Mouse (Mus musculus) mature B cell (primary cell): ENCODE measurements around the gene Micall1.

Experiments
- in situ Hi-C: fragments of 300-500 bp; cut with MboI; formaldehyde crosslinking; loops from 2 replicates; pipeline ENCODE4 v1.14.3; 2019

The Micall1 gene

DNA sequence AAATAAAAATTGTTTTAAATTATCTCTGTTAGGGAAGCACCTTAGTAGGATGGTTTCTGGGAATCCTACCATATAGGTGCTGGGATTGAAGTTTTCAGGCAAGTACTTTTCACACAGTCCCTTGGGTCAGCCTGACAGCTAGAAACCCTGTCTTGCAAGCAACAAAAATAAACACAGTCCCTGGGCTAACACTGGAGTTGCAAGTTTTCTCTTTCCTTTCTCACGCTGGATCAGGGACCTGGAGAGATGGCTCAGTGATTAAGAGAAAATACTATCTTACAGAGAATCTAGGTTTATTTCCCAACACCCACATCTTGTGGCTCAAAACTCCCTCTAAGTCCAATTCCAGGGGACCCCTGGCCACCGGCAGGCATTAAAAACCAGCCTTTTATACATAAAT, 11.6 kb upstream of the Micall1 start:
- in situ Hi-C loops, result no loop called here

DNA sequence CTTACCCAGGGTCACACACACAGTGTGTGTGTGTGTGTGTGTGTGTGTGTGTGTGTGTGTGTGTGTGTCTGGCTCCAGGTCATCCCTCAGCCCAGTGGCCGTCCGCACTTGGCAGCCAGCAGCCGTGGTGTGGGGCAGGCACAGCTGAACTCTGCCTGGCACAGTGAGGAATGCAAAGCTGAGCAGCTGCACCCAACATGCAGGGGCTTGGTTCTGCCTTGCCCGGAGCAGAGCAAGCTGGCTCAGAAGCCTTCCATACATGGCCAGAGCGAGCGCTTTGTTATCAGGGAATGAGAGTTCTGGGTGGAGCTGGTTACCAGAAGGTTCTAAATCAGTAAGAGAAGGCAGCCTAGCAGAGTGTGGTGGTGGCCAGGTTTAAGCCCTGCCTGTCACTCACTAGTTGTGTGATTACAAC, 11.1 kb upstream of the Micall1 start:
- in situ Hi-C loops, result no loop called here

DNA sequence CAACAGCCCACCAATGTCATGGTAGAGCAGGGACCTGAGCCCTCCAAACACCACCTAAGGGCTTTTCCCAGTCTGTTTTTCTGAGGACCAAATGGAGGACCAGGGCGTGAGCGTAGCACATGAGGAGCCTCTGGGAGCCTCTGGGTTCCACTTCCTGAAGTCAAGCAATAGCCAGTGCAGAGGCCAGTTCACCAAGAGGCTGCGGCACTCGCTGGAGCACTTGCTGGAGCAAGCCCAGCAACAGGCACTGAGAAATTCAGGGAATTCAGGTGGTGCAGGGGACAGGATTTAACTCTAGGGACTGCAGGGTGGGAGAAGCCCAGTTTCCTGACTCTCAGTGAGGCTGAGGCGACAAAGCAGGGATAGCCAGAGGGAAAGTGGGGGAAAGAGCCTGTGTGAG, 10.5 kb upstream of the Micall1 start:
- in situ Hi-C loops, result no loop called here

DNA sequence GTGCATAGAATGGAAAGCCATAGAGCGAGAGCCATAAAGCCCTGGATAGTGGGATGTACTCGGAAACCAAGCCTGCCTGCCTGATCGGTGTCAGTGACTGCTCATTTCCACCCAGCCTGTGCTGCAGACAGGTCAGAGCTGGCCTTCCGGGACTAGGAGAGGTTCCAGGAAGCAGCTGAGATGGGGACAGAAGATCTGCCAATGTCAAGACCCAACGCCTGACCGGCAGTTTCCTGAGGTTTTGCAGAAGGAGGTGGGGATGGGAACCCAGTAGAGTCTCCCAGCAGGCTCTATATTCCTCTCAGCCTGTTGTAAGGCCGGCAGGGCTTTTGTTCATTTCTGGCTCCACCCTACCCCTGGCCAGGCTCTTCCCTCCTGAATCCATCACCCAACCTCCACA, 9.8 kb upstream of the Micall1 start:
- in situ Hi-C loops, result no loop called here

DNA sequence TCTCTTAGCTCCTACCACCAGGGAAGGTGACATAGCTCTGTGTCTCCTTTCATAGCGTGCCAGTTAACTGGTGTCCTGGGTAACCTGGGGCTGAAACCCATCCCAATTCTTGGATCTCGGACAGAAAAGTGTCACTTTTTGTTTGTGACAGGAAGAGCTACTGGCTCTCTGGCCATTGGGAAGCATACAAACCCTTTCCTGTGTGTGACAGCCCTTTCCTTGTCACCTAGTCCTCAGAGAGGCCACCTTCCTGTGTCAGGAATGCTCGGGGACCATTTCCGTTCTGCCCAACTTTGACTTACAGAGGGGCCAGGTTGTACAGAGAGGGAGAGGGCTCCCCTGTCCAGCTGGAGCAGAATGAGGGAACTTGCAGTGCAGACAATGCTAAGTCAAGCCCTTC, 9.2 kb upstream of the Micall1 start:
- in situ Hi-C loops, result no loop called here

DNA sequence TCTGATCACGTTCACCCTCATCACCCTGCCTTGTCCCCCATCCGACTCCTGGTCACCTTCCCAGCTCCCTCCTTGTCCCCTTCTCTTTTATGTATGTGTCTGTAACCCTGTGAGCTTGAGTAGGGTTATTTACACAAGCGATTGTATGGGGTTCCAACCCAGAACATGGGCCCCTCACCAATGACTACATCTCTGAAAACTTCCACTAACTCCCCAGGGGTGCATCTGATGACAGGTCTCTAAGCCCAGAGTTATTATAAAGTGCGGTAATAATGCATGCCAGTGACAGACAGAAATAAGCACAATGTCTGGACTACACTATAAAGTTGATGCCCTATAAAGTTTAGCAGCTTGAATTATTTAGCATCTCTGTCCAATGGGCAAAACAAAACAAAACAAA, 8.3 kb upstream of the Micall1 start:
- in situ Hi-C loops, result no loop called here

DNA sequence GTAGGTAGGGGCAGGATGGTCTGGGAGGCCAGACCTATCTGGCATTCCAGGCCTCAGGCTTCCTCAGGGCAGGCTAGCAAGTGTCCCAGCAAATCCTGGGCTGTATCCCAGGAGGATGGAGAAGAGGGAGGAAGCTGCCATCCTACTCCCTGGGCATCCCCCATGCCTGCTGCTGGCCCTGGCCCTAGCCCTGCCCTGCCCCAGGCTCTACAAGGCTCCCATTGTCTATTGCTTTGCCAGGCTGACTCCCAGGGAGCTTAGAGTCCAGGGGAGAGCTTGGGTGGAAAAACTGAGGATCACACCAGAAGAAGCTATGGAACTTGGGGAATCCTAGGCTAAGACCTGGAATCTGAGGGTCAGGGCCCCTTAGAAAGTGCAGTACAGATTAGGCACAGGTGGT, 7.2 kb upstream of the Micall1 start:
- in situ Hi-C loops, result no loop called here

DNA sequence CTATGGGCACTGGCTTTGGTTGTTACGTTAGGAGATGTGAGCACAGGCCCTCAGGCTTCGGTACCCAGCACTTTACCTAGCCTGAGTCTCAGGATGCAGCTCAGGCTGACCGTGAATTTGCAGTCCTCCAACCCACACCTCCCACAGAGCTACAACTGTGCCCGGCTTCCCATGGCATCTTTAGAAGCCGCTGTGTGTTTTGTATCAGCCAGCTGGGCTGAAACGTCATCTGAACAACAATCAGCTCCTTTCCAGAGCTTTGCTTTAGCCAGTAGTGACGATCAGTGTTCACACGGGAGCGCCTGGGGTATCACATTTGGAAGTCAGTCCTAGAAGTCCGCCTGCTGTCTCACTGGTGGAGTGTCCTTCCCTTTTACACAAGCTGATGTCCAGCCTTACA, 5.4 kb upstream of the Micall1 start:
- in situ Hi-C loops, result no loop called here

DNA sequence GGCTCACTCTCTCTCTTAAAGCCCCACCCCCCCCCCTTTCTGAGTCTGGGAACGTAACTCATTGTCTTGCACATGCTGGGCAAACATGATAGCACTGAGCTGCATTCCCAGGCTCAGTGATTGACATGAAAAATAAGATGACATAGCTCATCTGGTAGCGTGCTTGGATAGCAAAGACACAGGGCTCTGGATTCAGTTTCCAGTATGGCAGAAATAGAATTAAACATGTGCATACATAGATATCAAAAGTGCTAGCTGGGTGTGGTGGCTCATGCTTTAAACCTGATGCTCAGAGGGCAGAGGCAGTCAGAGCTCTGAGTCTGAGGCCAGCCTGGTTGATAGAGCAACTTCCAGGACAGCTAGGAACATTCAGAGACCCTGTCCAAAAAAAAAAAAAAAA, 2.9 kb upstream of the Micall1 start:
- in situ Hi-C loops, result no loop called here

DNA sequence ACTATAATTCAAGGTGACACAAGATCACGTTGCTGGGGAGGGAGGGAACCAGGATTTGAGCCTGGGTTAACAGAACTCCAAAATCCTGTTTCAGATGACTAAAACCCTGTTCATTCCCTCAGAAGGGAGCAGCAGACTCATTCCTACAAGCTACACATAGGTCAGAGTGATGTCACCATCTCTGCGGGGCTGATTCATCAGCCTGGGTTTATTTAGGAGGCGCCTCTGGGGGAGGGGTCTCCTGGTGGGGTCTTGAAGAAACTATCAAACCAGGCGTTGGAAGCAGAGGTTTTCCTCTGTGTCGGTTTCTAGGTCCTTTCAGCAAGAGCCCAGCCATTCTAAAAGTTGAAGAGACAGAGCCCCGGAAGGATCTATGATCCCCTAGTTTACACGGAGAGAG, 732 bp upstream of the Micall1 start:
- in situ Hi-C loops, result no loop called here

DNA sequence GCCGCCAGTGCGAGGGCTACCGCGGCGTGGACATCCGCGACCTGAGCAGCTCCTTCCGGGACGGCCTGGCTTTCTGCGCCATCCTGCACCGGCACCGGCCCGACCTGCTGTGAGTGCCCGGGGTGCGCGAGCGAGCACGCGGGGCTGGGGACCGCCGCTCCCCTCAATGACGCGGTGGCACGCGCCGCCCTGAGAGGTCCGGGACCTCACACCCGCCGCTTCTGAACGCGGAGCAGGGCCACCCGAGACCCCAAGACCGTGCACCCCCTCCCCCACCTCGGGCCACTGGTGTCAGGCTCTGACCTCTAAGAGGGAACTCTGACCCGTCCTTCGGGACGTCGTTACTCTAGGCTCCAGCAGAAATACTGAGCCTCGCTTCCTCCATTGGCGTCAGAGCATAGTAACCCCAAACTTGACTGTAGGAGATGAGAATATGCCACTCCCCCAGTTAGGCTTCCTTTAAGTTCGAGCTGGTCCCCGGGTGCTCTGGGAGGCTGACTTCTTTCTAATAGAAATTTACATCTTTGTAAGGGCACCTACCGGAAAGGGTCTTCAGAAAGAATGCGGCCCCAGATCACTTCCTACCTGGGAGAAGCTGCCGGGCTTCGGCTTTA, 730 bp downstream of the Micall1 start:
- in situ Hi-C loops, result no loop called here

DNA sequence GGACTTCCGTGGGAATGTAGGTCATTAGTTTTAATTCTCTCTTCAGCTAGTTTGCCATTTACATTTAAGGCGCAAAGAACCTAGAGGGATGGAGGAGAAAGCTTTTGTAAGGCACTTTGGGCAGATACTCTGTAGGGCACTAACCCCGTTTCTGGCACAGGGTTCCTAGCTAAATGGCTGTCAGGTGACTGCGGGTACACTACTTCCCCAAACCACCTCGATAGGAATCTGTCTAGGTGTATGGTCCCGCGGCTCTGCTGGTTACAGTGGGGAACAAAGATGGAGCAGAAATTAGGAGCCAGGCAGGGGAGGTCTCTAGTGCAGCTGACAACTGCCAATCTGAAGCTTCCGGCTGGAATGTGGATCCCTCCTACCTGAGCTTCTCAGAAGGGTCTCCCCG, 1.3 kb downstream of the Micall1 start:
- in situ Hi-C loops, result no loop called here

DNA sequence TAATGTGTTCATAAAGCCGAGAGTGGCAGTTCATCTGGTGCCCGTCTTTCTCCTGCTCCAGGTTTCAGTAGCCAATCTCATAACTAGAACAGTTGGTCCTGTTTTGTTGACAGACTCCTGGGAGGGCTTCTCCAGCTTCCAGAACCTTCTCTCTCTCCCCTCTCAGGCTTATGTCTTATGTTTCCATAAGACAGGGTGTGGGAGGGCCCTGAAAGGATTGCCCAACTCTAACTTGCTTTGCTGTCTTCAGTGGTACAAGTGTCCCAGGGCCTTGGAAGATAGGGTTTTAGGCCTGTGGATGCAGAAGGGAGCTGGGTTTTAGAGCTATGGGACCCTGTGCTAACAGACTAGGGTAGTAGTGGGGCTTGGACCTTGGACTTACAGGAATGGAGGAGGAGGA, 1.8 kb downstream of the Micall1 start:
- in situ Hi-C loops, result no loop called here

DNA sequence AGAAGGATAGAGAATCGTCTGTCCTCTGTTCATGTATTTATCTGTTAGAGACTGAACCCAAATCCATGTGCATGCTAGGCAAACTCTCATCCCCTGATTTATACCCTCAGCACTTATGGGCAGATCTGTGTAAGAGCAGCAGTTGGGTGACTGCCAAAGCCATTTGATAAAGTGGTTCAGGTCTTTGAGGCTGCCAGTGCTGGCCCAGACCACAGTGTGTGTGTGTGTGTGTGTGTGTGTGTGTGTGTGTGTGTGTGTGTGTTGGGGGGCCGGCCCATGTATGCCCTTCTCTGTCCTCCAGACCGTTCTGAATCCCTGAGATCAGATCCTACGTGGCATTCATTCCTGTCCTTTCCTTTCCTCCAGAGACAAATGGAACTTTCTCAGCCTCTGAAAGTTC, 3.1 kb downstream of the Micall1 start:
- in situ Hi-C loops, result no loop called here

DNA sequence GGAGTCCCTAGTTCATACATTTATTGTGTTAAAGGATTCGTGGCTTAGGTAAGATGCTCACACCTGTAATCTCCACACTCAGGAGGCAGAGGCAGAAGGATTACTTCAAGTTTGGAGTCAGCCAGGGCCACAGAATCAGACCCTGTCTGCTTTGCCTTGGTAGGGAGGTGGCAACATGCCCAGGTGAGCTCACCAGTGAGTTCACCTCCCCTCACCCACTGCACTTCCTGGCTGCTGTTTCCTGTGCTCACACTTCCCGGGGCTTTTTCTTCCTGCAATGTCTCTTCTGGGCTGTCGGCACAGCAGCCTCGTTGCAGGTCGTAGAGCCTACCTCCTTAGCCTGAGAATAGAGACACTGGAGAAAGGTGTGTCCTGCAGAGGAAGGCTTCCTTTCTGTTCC, 6.6 kb downstream of the Micall1 start:
- in situ Hi-C loops, result no loop called here

DNA sequence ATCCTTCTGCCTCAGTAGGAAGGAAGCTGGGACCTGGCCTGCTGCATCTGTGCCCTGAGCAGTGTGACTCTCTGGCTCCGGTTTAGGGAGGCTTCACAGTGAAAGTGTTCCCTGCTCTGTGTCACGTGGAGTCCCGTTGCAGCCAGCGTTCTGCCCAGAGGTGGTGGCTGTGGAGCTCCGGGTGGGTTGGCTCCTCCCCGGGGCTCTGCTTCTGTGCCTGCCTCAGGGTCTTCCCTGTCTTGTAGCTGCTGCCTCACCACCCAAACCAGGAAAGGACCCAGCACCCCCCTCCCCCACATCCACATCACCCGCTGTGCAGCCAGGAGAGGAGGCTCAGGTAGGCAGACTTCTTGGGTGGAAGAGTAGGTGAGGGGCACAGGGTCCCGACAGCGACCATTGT, 10.8 kb downstream of the Micall1 start:
- in situ Hi-C loops, result no loop called here

DNA sequence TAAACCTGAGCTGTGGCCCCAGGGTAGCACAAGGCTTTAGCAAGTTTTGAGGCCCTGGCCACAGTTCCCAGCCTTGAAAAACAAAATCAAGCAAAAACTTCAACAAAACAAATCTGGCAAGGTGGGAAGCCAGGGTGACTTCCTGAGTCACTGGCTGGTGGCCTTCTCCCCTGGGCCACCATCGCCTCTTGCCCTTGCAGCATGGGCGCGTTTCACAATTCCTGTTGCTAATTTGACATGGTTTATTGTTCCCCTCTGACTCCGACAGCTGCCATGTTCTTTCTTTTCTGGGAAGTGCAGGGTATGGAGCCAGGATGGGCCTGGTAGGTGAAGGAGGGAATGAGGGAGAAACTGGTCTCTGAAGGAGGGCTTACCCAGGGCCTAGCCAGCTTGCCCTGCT, 13.4 kb downstream of the Micall1 start:
- in situ Hi-C loops, result no loop called here

DNA sequence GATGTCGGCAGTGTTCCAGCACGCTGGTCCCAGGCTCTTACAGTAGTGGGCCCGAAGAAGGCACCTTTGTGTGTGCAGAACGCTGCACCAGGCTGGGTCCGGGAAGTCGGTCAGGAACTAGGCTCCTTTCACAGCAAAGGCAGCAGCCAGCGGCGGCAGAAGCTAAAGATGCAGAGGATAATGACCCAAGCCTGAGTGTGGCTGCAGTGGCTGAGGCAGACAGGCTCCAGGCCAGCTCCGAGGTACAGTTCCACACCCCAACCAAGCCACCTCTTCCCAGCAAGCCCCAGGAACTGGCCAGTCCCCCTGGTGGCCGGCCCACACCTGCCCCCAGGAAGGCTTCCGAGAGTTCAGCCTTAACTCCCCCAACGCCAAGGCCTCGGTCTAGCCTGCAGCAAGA, 13.8 kb downstream of the Micall1 start:
- in situ Hi-C loops, result no loop called here

DNA sequence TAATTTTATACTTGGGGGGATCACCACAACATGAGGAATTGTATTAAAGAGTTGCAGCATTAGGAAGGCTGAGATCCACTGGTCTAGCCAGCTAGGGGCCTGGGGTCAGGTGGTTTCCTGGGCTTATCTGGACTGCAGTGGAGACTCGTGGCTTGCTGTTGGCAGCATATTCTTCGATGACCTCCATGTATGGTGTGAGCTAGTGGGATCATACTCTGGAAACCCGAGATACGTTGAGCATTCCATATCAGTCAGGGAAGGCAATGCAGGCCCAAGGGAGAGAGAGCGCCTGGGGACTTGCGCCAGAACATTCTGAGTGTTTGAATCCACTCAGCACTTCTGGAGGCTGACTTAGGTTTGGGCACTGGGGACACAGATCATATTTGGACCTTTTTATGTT, 15.1 kb downstream of the Micall1 start:
- in situ Hi-C loops, result no loop called here

DNA sequence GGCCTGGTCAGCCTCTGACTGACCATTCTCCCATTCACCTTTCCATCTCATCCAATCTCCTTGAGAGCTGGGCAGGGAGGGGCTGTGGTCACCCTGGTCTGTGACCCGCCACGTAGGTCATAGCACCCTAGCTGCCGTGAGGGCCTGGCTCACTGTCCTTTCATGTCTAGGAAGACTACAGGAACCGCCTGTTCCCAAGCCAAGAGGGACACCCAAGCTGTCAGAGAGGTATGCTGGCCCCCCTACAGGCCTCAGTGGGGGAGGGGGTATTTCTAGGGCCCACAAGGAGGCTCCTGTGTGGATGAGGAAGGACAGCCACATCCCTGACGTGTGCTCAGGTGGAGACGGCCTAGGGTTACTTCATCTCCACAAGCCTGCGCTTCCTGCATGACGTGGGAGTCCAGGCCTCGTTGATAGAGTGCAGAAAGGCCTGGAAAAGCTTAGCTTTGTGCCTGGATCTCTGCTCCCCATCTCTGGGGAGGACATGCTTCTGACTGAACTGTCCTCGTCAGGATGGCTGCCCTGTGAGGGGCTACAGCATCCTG, 15.7 kb downstream of the Micall1 start:
- in situ Hi-C loops, result no loop called here

DNA sequence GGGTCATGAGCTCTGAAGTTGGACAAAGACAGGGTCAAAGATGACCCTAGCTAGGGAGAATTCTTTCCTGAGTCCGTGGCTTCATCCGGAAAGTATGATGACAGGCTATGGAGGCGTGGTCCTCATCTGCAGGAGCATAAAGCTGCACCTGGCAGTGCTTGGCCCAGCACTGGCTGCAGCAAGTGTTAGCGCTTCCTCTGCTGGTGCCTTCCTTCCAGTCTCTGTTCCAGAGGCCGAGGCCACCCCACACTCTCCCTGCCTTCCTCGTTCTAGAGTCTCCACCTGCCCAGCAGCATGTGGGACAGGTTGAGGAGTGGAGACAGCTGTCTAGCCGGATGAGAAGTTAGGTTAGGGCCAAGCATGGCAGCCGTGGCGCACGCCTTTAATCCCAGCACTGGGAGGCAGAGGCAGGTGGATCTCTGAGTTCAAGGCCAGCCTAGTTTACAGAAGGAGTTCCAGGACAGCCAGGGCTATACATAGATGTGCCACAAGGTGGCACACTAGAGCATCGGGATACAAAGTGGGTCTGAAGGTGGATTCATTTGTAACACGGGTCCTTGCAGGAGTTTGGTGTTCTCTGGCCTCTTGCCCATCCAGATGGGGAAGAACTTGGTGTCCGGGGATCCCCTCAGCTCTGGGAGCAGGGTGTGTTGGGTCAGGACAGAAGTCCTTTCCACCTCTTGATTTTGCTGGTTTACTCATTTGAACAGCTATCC, 17.7 kb downstream of the Micall1 start:
- in situ Hi-C loops, result no loop called here

DNA sequence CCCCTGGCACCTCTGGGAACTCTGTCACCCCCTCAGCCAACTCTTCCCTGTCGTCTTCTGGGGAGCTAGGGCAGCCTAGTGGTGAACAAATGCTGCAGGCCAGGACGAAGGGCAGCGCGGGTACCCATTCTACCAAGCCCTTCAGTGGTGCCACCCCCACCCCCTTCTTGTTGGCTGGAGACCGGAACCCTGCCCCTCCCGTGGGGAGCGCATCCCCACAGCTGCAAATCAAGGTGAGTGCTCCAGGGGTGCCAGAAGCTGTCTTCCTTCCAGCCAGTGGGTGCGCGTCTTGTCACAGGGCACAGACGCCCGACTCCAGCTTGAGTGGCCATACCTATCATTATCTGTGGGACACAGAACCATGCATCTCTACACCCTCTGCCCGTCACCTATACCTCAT, 18.4 kb downstream of the Micall1 start:
- in situ Hi-C loops, result no loop called here

DNA sequence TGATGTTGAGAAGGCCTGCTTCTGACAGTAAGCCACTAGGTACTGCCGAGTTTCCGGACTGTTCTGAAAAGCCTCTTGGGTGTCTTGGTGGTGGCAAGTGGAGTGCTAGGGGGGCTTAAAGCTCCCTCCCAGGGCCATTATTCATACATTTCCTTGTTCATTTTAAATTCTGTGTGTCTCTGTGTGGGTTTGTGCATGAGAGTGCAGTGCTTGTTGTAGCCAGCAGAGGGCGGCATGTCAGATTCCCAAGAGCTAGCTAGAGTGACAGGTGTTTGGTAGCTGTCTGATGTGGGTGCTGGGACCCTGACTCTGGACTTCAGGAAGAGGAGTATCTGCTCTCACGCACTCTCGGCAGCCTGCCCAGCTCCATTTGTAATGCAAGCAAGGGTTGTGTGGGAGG, 19.5 kb downstream of the Micall1 start:
- in situ Hi-C loops, result no loop called here

DNA sequence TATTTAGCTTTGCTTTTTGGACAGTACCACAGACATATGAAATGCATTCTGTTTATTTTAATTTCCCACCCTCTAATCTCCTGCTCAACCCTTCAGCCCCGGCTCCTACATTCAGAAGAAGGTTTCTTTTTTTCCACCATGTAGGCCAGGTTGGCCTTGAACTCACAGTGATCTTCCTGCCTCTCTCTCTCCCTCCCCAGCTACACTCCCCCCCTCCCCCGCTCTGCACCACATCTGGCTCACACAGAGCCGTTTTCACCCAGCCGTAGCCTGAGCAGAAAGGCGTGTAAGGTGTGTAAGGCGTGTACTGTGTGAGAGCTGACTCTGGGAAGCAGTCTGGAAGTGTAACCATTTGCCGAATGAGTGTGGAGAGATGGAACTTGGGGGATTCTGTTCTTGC, 20.6 kb downstream of the Micall1 start:
- in situ Hi-C loops, result no loop called here
